Mouse (Mus musculus): ENCODE results near the gene Donson.

Donson gene

GRCm38 (mm10) chr16:91695108-91695755, 6.7 kb upstream of the Donson start:
- in situ Hi-C loops (cut with MboI; ENCODE audit: low pct_unique_long_range_greater_than_20kb in 1 of 2, low sequenced_read_pairs in 2 of 2, unreplicated experiment in 1 of 2): loop anchor here in 1 of 2 experiments (10.0 kb wide), 1 partner anchor 220 kb away; no protein-coding TSS in a partner anchor

- in situ Hi-C loops (cut with MboI; ENCODE audit: low pct_unique_long_range_greater_than_20kb in 1 of 2, low sequenced_read_pairs in 2 of 2, unreplicated experiment in 1 of 2): loop anchor here in 1 of 2 experiments (10.0 kb wide), 1 partner anchor 220 kb away; no protein-coding TSS in a partner anchor
Observed at GRCm38 (mm10) chr16:91694455-91695084, 6.0 kb upstream of the Donson start.

GRCm38 (mm10) chr16:91689791-91690190, 1.2 kb upstream of the Donson start:
- in situ Hi-C loops (cut with MboI; ENCODE audit: low pct_unique_long_range_greater_than_20kb in 1 of 2, low sequenced_read_pairs in 2 of 2, unreplicated experiment in 1 of 2): loop anchor here in 1 of 2 experiments (10.0 kb wide), 1 partner anchor 225 kb away; no protein-coding TSS in a partner anchor

DNA sequence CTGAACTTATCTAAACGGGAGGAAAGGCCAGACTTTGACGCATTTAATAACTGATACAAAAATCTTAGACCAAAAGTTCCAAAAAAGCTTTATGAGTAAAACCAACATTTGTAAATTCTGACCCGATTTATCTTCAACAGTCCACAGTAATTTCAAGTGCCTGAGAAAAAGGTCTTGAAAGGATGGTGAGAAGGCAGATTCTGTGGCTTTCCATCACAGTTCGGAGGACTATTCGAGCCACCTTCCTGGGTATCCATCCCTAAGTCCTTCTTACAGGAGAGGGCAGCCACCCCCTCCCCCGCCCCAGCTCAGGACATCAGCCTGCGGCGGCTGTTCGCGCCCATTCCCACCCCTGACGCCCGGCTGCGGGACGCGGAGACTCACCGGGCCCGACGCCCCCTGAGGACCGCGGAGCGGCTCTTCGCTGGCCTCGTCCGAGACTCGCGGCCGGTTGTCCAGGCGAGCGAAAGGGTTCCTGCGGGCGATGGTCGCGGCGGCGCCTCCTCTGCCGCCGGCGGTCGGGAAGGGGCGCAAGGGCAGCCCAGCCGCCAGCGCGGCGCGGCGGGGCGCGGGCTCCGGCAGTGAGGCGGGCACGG, 449 bp downstream of the Donson start:
- in situ Hi-C loops (cut with MboI; ENCODE audit: low pct_unique_long_range_greater_than_20kb in 1 of 2, low sequenced_read_pairs in 2 of 2, unreplicated experiment in 1 of 2): no loop called here

- in situ Hi-C loops (cut with MboI; ENCODE audit: low pct_unique_long_range_greater_than_20kb in 1 of 2, low sequenced_read_pairs in 2 of 2, unreplicated experiment in 1 of 2): no loop called here
Observed at GRCm38 (mm10) chr16:91686369-91686768, 2.2 kb downstream of the Donson start.

GRCm38 (mm10) chr16:91685526-91685925, 3.0 kb downstream of the Donson start:
- in situ Hi-C loops (cut with MboI; ENCODE audit: low pct_unique_long_range_greater_than_20kb in 1 of 2, low sequenced_read_pairs in 2 of 2, unreplicated experiment in 1 of 2): no loop called here

- in situ Hi-C loops (cut with MboI; ENCODE audit: low pct_unique_long_range_greater_than_20kb in 1 of 2, low sequenced_read_pairs in 2 of 2, unreplicated experiment in 1 of 2): no loop called here
Observed at GRCm38 (mm10) chr16:91680656-91681055, 7.9 kb downstream of the Donson start.

- in situ Hi-C loops (cut with MboI; ENCODE audit: low pct_unique_long_range_greater_than_20kb in 1 of 2, low sequenced_read_pairs in 2 of 2, unreplicated experiment in 1 of 2): no loop called here
Observed at GRCm38 (mm10) chr16:91678147-91678911, 10.2 kb downstream of the Donson start.

- in situ Hi-C loops (cut with MboI; ENCODE audit: low pct_unique_long_range_greater_than_20kb in 1 of 2, low sequenced_read_pairs in 2 of 2, unreplicated experiment in 1 of 2): no loop called here
Observed at GRCm38 (mm10) chr16:91674500-91674899, 14.1 kb downstream of the Donson start.

DNA sequence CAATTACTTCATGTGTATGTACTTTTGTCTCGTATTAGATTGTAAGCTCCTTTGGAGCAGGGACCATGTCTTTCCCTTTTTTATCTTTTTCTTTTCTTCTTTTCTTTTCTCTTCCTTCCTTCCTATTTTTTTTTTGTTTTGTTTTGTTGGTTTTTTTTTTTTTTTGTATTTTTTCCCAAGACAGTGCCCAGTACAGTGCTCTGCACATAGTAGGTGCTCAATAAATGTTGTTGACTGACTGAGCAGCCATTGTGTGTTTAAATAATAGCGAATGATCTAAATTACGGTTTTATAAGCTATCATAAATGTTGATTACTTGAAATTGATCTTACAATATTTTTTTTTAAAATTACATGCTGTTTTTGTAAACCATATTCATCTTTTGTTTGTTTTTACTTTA, 24.8 kb downstream of the Donson start:
- in situ Hi-C loops (cut with MboI; ENCODE audit: low pct_unique_long_range_greater_than_20kb in 1 of 2, low sequenced_read_pairs in 2 of 2, unreplicated experiment in 1 of 2): no loop called here

GRCm38 (mm10) chr16:91662336-91662735, 26.2 kb downstream of the Donson start:
- in situ Hi-C loops (cut with MboI; ENCODE audit: low pct_unique_long_range_greater_than_20kb in 1 of 2, low sequenced_read_pairs in 2 of 2, unreplicated experiment in 1 of 2): no loop called here

DNA sequence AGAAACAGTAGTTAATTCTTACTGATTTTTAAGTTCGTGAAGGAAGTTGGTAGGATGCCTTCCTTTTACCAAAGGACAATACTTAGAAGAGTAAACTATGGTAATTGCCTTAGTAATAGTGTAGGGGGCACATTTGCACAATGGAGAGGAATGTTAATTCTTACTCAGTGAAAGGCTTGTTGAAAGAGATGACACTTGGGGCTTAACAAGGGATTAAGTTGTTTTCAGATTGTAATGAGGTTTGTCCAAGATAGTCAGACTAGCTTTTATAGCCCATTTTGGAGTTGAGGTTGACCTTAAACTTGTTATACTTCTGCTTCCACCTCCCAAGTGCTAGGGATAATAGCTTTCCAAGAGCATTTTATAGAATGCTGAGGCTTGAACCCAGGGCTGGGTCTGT, 27.2 kb downstream of the Donson start:
- in situ Hi-C loops (cut with MboI; ENCODE audit: low pct_unique_long_range_greater_than_20kb in 1 of 2, low sequenced_read_pairs in 2 of 2, unreplicated experiment in 1 of 2): no loop called here

GRCm38 (mm10) chr16:91659798-91660197, 28.8 kb downstream of the Donson start:
- in situ Hi-C loops (cut with MboI; ENCODE audit: low pct_unique_long_range_greater_than_20kb in 1 of 2, low sequenced_read_pairs in 2 of 2, unreplicated experiment in 1 of 2): no loop called here

DNA sequence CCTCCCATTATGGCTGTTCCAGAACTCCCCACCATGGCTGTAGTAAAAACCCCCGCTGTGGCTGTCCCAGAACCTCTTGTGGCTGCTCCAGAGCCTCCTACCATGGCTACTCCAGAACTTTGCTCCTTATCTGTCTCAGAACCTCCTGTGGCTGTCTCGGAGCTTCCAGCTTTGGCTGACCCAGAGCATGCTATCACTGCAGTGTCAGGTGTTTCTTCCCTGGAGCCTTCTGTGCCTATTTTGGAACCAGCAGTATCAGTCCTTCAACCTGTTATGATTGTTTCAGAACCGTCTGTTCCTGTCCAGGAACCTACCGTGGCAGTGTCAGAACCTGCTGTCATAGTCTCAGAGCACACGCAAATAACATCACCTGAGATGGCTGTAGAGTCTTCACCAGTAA, 30.1 kb downstream of the Donson start:
- in situ Hi-C loops (cut with MboI; ENCODE audit: low pct_unique_long_range_greater_than_20kb in 1 of 2, low sequenced_read_pairs in 2 of 2, unreplicated experiment in 1 of 2): no loop called here

DNA sequence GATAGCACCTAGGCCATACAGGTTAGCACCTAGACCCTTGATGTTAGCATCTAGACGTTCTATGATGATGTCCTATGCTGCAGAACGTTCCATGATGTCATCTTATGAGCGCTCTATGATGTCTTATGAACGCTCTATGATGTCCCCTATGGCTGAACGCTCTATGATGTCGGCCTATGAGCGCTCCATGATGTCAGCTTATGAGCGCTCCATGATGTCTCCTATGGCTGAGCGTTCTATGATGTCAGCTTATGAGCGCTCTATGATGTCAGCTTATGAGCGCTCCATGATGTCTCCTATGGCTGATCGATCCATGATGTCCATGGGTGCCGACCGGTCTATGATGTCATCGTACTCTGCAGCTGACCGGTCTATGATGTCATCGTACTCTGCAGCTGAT, 31.3 kb downstream of the Donson start:
- in situ Hi-C loops (cut with MboI; ENCODE audit: low pct_unique_long_range_greater_than_20kb in 1 of 2, low sequenced_read_pairs in 2 of 2, unreplicated experiment in 1 of 2): no loop called here

DNA sequence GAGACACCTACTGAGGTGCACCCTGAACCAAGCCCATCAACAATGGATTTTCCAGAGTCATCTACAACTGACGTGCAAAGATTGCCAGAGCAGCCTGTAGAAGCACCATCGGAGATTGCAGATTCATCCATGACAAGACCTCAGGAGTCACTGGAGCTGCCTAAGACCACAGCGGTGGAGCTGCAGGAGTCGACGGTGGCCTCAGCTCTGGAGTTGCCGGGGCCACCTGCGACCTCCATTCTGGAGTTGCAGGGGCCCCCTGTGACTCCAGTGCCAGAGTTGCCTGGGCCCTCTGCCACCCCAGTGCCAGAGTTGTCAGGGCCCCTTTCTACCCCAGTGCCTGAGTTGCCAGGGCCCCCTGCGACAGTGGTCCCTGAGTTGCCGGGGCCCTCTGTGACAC, 33.3 kb downstream of the Donson start:
- in situ Hi-C loops (cut with MboI; ENCODE audit: low pct_unique_long_range_greater_than_20kb in 1 of 2, low sequenced_read_pairs in 2 of 2, unreplicated experiment in 1 of 2): no loop called here

- in situ Hi-C loops (cut with MboI; ENCODE audit: low pct_unique_long_range_greater_than_20kb in 1 of 2, low sequenced_read_pairs in 2 of 2, unreplicated experiment in 1 of 2): no loop called here
Observed at GRCm38 (mm10) chr16:91652191-91652590, 36.4 kb downstream of the Donson start.

DNA sequence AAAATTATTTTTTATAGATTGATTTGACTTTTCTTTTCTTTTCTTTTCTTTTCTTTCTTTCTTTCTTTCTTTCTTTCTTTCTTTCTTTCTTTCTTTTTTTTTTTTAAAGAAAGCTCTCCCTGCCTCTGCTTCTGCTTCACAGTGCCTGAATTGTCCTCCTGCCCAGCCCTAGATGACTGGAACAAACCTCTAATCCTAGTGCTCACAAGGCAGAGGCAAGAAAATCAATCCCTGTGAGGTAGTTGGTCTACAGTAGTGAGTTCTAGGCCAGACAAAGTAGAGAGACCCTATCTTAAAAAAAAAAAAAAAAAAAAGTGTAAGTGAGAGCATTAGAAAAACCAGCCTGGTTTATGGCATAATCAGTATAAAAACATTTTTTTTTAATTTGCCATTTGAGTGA, 38.8 kb downstream of the Donson start:
- in situ Hi-C loops (cut with MboI; ENCODE audit: low pct_unique_long_range_greater_than_20kb in 1 of 2, low sequenced_read_pairs in 2 of 2, unreplicated experiment in 1 of 2): no loop called here

DNA sequence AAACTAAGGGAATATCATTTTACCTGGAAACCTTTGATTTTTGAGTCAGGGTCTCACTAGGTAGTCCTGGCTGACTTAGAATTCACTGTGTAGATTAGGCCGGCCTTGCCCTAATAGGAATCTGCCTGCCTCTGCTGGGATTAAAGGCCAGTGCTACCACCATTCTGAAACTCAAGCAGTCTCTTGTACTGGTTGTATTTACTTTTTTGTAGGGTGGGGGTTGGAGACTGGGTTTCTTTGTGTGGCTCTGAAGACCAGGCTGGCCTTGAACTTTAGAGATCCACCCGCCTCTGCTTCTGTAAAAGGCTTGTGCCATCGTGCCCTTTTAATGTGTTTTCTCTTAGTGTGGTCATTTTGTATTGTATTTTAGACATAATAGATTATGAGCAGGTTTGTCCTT, 39.3 kb downstream of the Donson start:
- in situ Hi-C loops (cut with MboI; ENCODE audit: low pct_unique_long_range_greater_than_20kb in 1 of 2, low sequenced_read_pairs in 2 of 2, unreplicated experiment in 1 of 2): no loop called here

Measured in mouse embryonic stem cell (cell line).